Mouse (Mus musculus): ENCODE results near the gene Mrpl40. TPM values are rescaled to one million over a fixed set of nuclear protein-coding genes. Genes with fewer than 3 reads are reported as not detected.
"Not testable (repeated sequence)": the region's sequence is repeated elsewhere in the genome, so short reads cannot be mapped to it uniquely, and the experiment has no call there.

The Mrpl40 gene
- polyA plus RNA-seq, 1 experiment = 19.5 TPM

- Histone ChIP-seq H3K36me3 (replicated peaks; ENCODE audit: low read length) (peaks cover 54% of the 10 kb centered on the region), H3K4me3 (replicated peaks) (peak overlapping the region; percentile 100), H3K9me3 (no peaks in the 10 kb centered on the region), H3K4me1 (peaks cover 52% of the 10 kb centered on the region), H3K27me3 (replicated peaks) (no peaks in the 10 kb centered on the region)
- TF ChIP-seq GATA1 (IDR thresholded peaks at IDR 0.05; ENCODE audit: borderline replicate concordance, low read length) (no peak), FLI1 (IDR thresholded peaks at IDR 0.05; ENCODE audit: low read length) (no peak)
Measured at GRCm38 (mm10) chr16:18877386-18878090, 876 bp upstream of the Mrpl40 start.

GRCm38 (mm10) chr16:18876091-18876441 lies 596 bp downstream of the Mrpl40 start:
- no peaks in the 10 kb centered on the region for H3K9me3 ChIP-seq
- H3K4me1 ChIP-seq = peaks cover 38% of the 10 kb centered on the region
- H3K36me3 ChIP-seq (replicated peaks; ENCODE audit: low read length) = peaks cover 54% of the 10 kb centered on the region
- no peaks in the 10 kb centered on the region for H3K27me3 ChIP-seq (replicated peaks)
- H3K4me3 ChIP-seq (replicated peaks) = peak overlapping the region; percentile 100
- TF ChIP-seq FLI1 (IDR thresholded peaks at IDR 0.05; ENCODE audit: low read length) (no peak), GATA1 (IDR thresholded peaks at IDR 0.05; ENCODE audit: borderline replicate concordance, low read length) (no peak)

GRCm38 (mm10) chr16:18870495-18870894 lies 6.2 kb downstream of the Mrpl40 start:
- H3K4me1 ChIP-seq = peaks cover 11% of the 10 kb centered on the region; the same call in 1 of the 2 replicates
- peaks cover 50% of the 10 kb centered on the region for H3K36me3 ChIP-seq (replicated peaks; ENCODE audit: low read length)
- peaks cover 14% of the 10 kb centered on the region for H3K9me3 ChIP-seq
- not testable (repeated sequence) for H3K27me3 ChIP-seq (replicated peaks); H3K4me3 ChIP-seq (replicated peaks)

GRCm38 (mm10) chr16:18860186-18860585 lies 16.5 kb downstream of the Mrpl40 start:
- Histone ChIP-seq H3K4me1 (no peaks in the 10 kb centered on the region), H3K9me3 (peaks cover 8% of the 10 kb centered on the region; the same call in 1 of the 2 replicates), H3K27me3 (replicated peaks) (peaks cover 3% of the 10 kb centered on the region), H3K36me3 (replicated peaks; ENCODE audit: low read length) (no peaks in the 10 kb centered on the region), H3K4me3 (replicated peaks) (no peak overlapping the region)
- TF ChIP-seq GATA1 (IDR thresholded peaks at IDR 0.05; ENCODE audit: borderline replicate concordance, low read length) = no peak
- TF ChIP-seq FLI1 (IDR thresholded peaks at IDR 0.05; ENCODE audit: low read length) = no peak

GRCm38 (mm10) chr16:18858551-18858950 lies 18.1 kb downstream of the Mrpl40 start:
- H3K4me1 ChIP-seq = no peaks in the 10 kb centered on the region
- H3K27me3 ChIP-seq (replicated peaks) = peaks cover 3% of the 10 kb centered on the region
- TF ChIP-seq FLI1 (IDR thresholded peaks at IDR 0.05; ENCODE audit: low read length) (no peak), GATA1 (IDR thresholded peaks at IDR 0.05; ENCODE audit: borderline replicate concordance, low read length) (no peak)
- peaks cover 8% of the 10 kb centered on the region; the same call in 1 of the 2 replicates for H3K9me3 ChIP-seq
- no peaks in the 10 kb centered on the region for H3K36me3 ChIP-seq (replicated peaks; ENCODE audit: low read length)
- no peak overlapping the region for H3K4me3 ChIP-seq (replicated peaks)

GRCm38 (mm10) chr16:18849521-18850190 lies 27.0 kb downstream of the Mrpl40 start:
- not testable (repeated sequence) for H3K36me3 ChIP-seq (replicated peaks; ENCODE audit: low read length); H3K4me3 ChIP-seq (replicated peaks); H3K4me1 ChIP-seq; H3K9me3 ChIP-seq; H3K27me3 ChIP-seq (replicated peaks)

- Histone ChIP-seq H3K27me3 (replicated peaks) (no peaks in the 10 kb centered on the region), H3K4me3 (replicated peaks) (no peak overlapping the region), H3K4me1 (no peaks in the 10 kb centered on the region), H3K9me3 (peaks cover 12% of the 10 kb centered on the region; the same call in 1 of the 2 replicates), H3K36me3 (replicated peaks; ENCODE audit: low read length) (peaks cover 1% of the 10 kb centered on the region)
- TF ChIP-seq FLI1 (IDR thresholded peaks at IDR 0.05; ENCODE audit: low read length) (no peak), GATA1 (IDR thresholded peaks at IDR 0.05; ENCODE audit: borderline replicate concordance, low read length) (no peak)
Measured at GRCm38 (mm10) chr16:18846301-18846820, 30.3 kb downstream of the Mrpl40 start.

- peaks cover 48% of the 10 kb centered on the region for H3K36me3 ChIP-seq (replicated peaks; ENCODE audit: low read length)
- TF ChIP-seq GATA1 (IDR thresholded peaks at IDR 0.05; ENCODE audit: borderline replicate concordance, low read length) (no peak), FLI1 (IDR thresholded peaks at IDR 0.05; ENCODE audit: low read length) (no peak)
- no peaks in the 10 kb centered on the region for H3K27me3 ChIP-seq (replicated peaks)
Measured at GRCm38 (mm10) chr16:18838346-18838745, 38.3 kb downstream of the Mrpl40 start.

GRCm38 (mm10) chr16:18836468-18837208 lies 40.0 kb downstream of the Mrpl40 start, which contains the start of the genes 2510002D24Rik and Gm28539:
Gene 2510002D24Rik (plus strand): TSS chr16:18836578.
Gene Gm28539 (plus strand): TSS chr16:18836584.
- Histone ChIP-seq H3K27me3 (replicated peaks) (no peaks in the 10 kb centered on the region), H3K4me1 (peaks cover 30% of the 10 kb centered on the region), H3K36me3 (replicated peaks; ENCODE audit: low read length) (peaks cover 65% of the 10 kb centered on the region), H3K9me3 (no peaks in the 10 kb centered on the region), H3K4me3 (replicated peaks) (peak within 1 kb of the TSS; percentile 99)
- TF ChIP-seq GATA1 (IDR thresholded peaks at IDR 0.05; ENCODE audit: borderline replicate concordance, low read length) = no peak
- TF ChIP-seq FLI1 (IDR thresholded peaks at IDR 0.05; ENCODE audit: low read length) = no peak

More at GRCm38 (mm10) chr16:18838346-18838745, 38.3 kb downstream of the Mrpl40 start:
- no peaks in the 10 kb centered on the region for H3K9me3 ChIP-seq
- H3K4me3 ChIP-seq (replicated peaks) = no peak overlapping the region
- peaks cover 30% of the 10 kb centered on the region for H3K4me1 ChIP-seq

Measured in megakaryocyte, embryonic 14.5 days (primary cell).